In genomic region chr13:60737632-60738324, GRCm38 (mm10) we compare ENCODE assay signal across 8 mouse cellular contexts. TPM values are rescaled to one million over a fixed set of nuclear protein-coding genes. Genes with fewer than 3 reads are reported as not detected.
A peak's percentile ranks its signal among the peaks of the same experiment; 100 is the strongest.
DNase-seq lines count a peak whose midpoint lies in the region; ATAC-seq lines count a peak whose summit lies in the region.

No protein-coding gene starts in this region.

- no peak overlapping the region for H3K4me3 ChIP-seq in intestine, embryonic 15.5 days (replicated peaks)
- H3K4me3 ChIP-seq in midbrain, embryonic 16.5 days (ENCODE audit: low read depth, low read length) = peak overlapping the region; percentile 5; the same call in 1 of the 2 replicates

- H3K27ac ChIP-seq in intestine, embryonic 15.5 days = peak overlapping the region; percentile 62
- H3K27ac ChIP-seq in midbrain, embryonic 16.5 days (ENCODE audit: low read length) = no peak overlapping the region

- ATAC-seq in frontal cortex, adult (ENCODE audit: low TSS enrichment) = 0 out of 2 replicates have a peak, but pooled peaks have one; percentile 5
- ATAC-seq in granulocyte monocyte progenitor cell, adult 5-6 weeks (replicated peaks; ENCODE audit: poor library complexity, severe bottlenecking) = peak; percentile 88
- ATAC-seq in intestine, embryonic 15.5 days = peak; percentile 87
- 0 out of 2 replicates have a peak, but pooled peaks have one; percentile 22 for ATAC-seq in midbrain, embryonic 16.5 days

- no peak overlapping the region for H3K9ac ChIP-seq in intestine, embryonic 15.5 days
- H3K9ac ChIP-seq in midbrain, embryonic 16.5 days (ENCODE audit: low read depth, low read length) = no peak overlapping the region

- H3K9me3 ChIP-seq in intestine, embryonic 15.5 days = no peaks in the 10 kb centered on the region
- no peaks in the 10 kb centered on the region for H3K9me3 ChIP-seq in midbrain, embryonic 16.5 days (replicated peaks; ENCODE audit: control insufficient read depth, low read length, poor library complexity, severe bottlenecking)

- peaks cover 3% of the 10 kb centered on the region; the same call in 1 of the 2 replicates for H3K36me3 ChIP-seq in intestine, embryonic 15.5 days
- H3K36me3 ChIP-seq in midbrain, embryonic 16.5 days (ENCODE audit: control insufficient read depth, insufficient read depth, low read length) = peaks cover 13% of the 10 kb centered on the region

- WGBS in intestine, embryonic 15.5 days = 10% methylated on average over 9 of the region's 9 CpGs
- 22% methylated on average over 9 of the region's 9 CpGs for WGBS in midbrain, embryonic 16.5 days

- H3K27me3 ChIP-seq in intestine, embryonic 15.5 days (replicated peaks) = no peaks in the 10 kb centered on the region
- no peaks in the 10 kb centered on the region for H3K27me3 ChIP-seq in midbrain, embryonic 16.5 days (ENCODE audit: control insufficient read depth, insufficient read depth, low read depth, low read length)

- DNase-seq in frontal cortex, postnatal 25 days (ENCODE audit: low spot score in 2 of 2) = no peak
- DNase-seq in embryo, embryonic 10.5 days (ENCODE audit: low spot score) = peak; percentile 91
- DNase-seq in liver = peak; percentile 91
- DNase-seq in spleen, postnatal 14 days (ENCODE audit: low spot score in 2 of 2) = peak; percentile 55 to 68

- H3K4me2 ChIP-seq in intestine, embryonic 15.5 days (replicated peaks) = peak overlapping the region; percentile 50
- H3K4me2 ChIP-seq in midbrain, embryonic 16.5 days (ENCODE audit: low read length) = peak overlapping the region; percentile 17; the same call in 1 of the 2 replicates

- H3K4me1 ChIP-seq in intestine, embryonic 15.5 days (replicated peaks) = peaks cover 20% of the 10 kb centered on the region
- H3K4me1 ChIP-seq in midbrain, embryonic 16.5 days (ENCODE audit: control insufficient read depth, insufficient read depth, low read length) = no peaks in the 10 kb centered on the region; the same call in 1 of the 2 replicates

RNA-seq across cellular contexts. Expression of gene BC051665, which starts 48.4 kb away (rescaled TPM):
- not detected in 2 replicates for total RNA-seq in granulocyte monocyte progenitor cell, adult 5-6 weeks (2014; fragmentation: Nextera tagmentation)
- total RNA-seq in granulocyte monocyte progenitor cell, adult 5-6 weeks (2017) = not detected in 2 replicates
- not detected in 2 replicates for polyA plus RNA-seq in intestine, embryonic 15.5 days (2015; fragmentation: Nextera tagmentation; extraction: Ambion mirVana)
- polyA plus RNA-seq in midbrain, embryonic 16.5 days (2015; fragmentation: Nextera tagmentation; extraction: Ambion mirVana) = not detected in 2 replicates

Comparison
In these comparisons a context has a peak if more than half of its experiments do, and no peak if none do; other contexts are left out.
1. ATAC-seq: peak in every context shown above with its lines; median percentile 88 in granulocyte monocyte progenitor cell, adult 5-6 weeks; 87 in intestine, embryonic 15.5 days; 22 in midbrain, embryonic 16.5 days; 5 in frontal cortex, adult.
2. DNase-seq: peak in embryo, embryonic 10.5 days (single experiment), liver (single experiment) and spleen, postnatal 14 days (2 of 2); none in frontal cortex, postnatal 25 days (0 of 2).